Mouse (Mus musculus) frontal cortex, postnatal 10 days (tissue): Measurements from ENCODE around the gene 4931423N10Rik.
"Not testable (repeated sequence)": the region's sequence is repeated elsewhere in the genome, so short reads cannot be mapped to it uniquely, and the experiment has no call there.

ENCODE experiments used
- DNase-seq, 2 experiments: peaks; one replicate each; pipeline ENCODE4 v3.0.0; 2022; ENCODE audit warnings: low spot score in 2 of 2, mixed read lengths in 1 of 2

4931423N10Rik gene

GRCm38 (mm10) chr2:23207070-23207526 is at the start of gene 4931423N10Rik:
Gene 4931423N10Rik (plus strand): TSS chr2:23207476.
- no peak for DNase-seq

- no peak for DNase-seq
Observed at GRCm38 (mm10) chr2:23172305-23172704, 35.0 kb upstream of the 4931423N10Rik start.

- DNase-seq: no peak
Observed at GRCm38 (mm10) chr2:23194366-23194765, 12.9 kb upstream of the 4931423N10Rik start.

- DNase-seq: no peak
Observed at GRCm38 (mm10) chr2:23201034-23201433, 6.2 kb upstream of the 4931423N10Rik start.

GRCm38 (mm10) chr2:23202900-23203670 is 4.2 kb upstream of the 4931423N10Rik start:
- DNase-seq: no peak

GRCm38 (mm10) chr2:23213661-23214060 is 6.4 kb downstream of the 4931423N10Rik start:
- no peak for DNase-seq

DNA sequence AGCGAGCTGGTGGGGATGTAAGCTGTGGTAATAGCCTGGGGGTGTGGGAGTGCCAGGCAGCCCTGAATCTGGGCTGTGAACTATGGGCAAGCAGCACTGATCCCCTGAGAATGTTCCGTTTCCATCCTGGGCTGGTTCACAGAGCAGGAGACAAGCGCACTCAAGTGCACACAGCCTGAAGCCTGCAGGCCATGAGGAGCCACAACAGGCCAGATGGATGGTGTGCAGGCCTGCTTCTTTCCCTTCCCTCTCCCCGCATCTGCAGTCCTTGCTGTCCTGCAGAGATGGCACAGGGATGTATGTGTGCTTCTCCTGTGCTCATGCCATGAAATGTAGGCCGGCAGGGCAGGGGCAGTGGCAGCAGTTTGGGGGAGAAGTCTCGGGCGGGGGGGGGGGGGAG is 17.9 kb downstream of the 4931423N10Rik start:
- no peak for DNase-seq

DNA sequence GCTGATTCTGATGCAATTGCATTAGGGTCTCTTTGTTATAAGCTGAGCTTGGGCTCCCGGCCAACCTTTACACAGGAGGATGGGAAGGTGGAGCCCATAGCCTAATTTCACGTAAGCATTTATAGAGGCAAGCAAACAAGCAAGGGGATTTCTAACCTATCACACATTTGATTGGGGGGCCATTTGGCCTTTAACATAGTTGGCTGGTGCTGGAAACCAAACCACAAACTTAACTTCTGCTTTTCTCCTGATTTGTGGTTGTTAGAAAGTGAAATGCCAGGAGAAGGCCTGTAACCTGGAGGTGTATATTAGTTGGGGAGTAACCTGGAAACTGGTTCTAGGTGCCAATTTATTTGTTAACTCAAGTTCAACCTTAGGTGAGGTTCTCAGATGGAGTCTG is 21.2 kb downstream of the 4931423N10Rik start:
- no peak for DNase-seq

DNA sequence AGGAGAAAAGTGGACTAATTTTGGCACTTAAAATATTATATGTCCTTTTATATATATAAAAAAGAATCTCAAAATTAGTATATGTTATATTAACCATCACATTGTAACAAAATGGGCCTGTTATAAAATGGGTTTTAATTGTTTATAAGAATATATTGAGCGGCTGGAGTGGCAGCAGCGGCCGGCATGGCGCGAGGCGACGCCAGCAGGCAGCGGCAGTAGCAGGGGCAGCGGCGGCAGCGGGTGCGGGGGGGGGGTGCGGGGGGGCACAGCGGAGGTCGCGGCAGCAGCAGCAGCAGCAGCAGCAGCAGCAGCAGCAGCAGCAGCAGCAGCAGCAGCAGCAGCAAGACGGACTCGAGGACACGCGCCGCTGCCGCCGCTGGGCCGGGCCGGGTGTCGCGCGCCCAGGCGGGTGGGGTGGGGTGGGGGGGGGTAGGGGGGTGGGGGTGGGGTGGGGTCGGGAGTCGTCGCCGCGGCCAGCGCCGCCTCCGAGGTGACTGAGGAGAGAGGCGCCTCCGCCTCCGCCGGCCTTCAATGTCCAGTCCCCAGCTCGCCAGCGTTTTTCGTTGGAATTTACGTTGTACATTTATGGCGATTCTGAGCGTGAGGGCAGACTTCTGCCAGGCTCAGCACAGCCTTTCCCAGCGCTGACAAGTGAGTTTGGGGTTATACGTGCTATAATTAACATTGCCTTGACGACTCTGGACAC is 26.9 kb downstream of the 4931423N10Rik start:
- no peak for DNase-seq

GRCm38 (mm10) chr2:23290991-23291390 is 83.7 kb downstream of the 4931423N10Rik start:
- DNase-seq: not testable (repeated sequence)

DNA sequence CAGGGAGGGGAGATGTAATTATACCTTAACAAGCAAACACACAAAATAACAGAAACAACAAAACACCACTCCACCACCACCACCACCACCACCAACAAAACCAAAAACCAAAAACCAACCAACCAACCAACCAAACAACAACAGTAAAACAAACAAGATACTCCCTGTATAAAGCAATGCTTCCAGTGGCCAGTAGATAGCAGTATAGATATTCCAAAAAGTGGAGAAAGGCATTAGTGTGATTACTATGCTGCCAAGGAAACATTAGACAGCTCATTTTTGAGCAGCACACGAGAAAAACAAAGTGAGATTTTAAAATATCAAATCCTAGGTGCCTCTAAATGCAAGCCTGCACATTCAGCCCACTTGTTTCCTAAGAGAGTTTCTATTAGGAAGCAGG is 107.6 kb downstream of the 4931423N10Rik start:
- no peak for DNase-seq
